ENCODE assay signal across 8 mouse cellular contexts in genomic region chrX:95166317-95166716, GRCm38 (mm10). TPM values are rescaled to one million over a fixed set of nuclear protein-coding genes. Genes with fewer than 3 reads are reported as not detected.
DNase-seq lines count a peak whose midpoint lies in the region; ATAC-seq and TF ChIP-seq lines count a peak whose summit lies in the region.

No protein-coding gene starts in this region.

- TF ChIP-seq POLR2A in olfactory bulb, adult 2 months (IDR thresholded peaks at IDR 0.05; ENCODE audit: insufficient read depth, low read depth, low read length): peak; percentile 54; the same call in 1 of the 2 replicates
- TF ChIP-seq POLR2A in thymus, adult 2 months (IDR thresholded peaks at IDR 0.05; ENCODE audit: control insufficient read depth, extremely low read depth, insufficient read depth, low read length, poor library complexity): peak; percentile 33; the same call in 1 of the 2 replicates

- H3K36me3 ChIP-seq in E14TG2a.4 (ENCODE audit: insufficient read depth, low read length): no peaks in the 10 kb centered on the region
- no peaks in the 10 kb centered on the region for H3K36me3 ChIP-seq in forebrain, embryonic 15.5 days
- H3K36me3 ChIP-seq in lung, embryonic 14.5 days (ENCODE audit: insufficient read depth): no peaks in the 10 kb centered on the region
- no peaks in the 10 kb centered on the region for H3K36me3 ChIP-seq in thymus, adult 2 months (ENCODE audit: control insufficient read depth, insufficient read depth, low read length)

- peak; percentile 100 for ATAC-seq in forebrain, embryonic 15.5 days (replicated peaks)
- ATAC-seq in lung, embryonic 14.5 days (ENCODE audit: insufficient read depth): peak; percentile 100

- no peaks in the 10 kb centered on the region for H3K9me3 ChIP-seq in E14TG2a.4 (ENCODE audit: low read length)
- H3K9me3 ChIP-seq in forebrain, embryonic 15.5 days: no peaks in the 10 kb centered on the region
- H3K9me3 ChIP-seq in lung, embryonic 14.5 days (ENCODE audit: low read depth, low read length): no peaks in the 10 kb centered on the region

- no peak for TF ChIP-seq CTCF in E14TG2a.4 (conservative IDR thresholded peaks at IDR 0.05; ENCODE audit: low read length)
- no peak for TF ChIP-seq CTCF in layer of hippocampus, adult 2 months (conservative IDR thresholded peaks at IDR 0.05)
- no peak for TF ChIP-seq CTCF in lung, embryonic 14.5 days (IDR thresholded peaks at IDR 0.05; ENCODE audit: low read depth)
- TF ChIP-seq CTCF in olfactory bulb, adult 2 months (IDR thresholded peaks at IDR 0.05; ENCODE audit: insufficient read depth, low read depth, low read length): no peak
- no peak for TF ChIP-seq CTCF in thymus, adult 2 months (IDR thresholded peaks at IDR 0.05; ENCODE audit: borderline replicate concordance, control insufficient read depth, extremely low read depth, insufficient read depth, low read length, poor library complexity)

- intact Hi-C loops in heart, postnatal 36 days (cut with DNase I): loop anchor here (5.0 to 10.0 kb wide), 2 partner anchors 139 to 278 kb away; partner anchors contain the start of genes Amer1 and Spin4

- H3K27me3 ChIP-seq in E14TG2a.4 (ENCODE audit: insufficient read depth, low read length): no peaks in the 10 kb centered on the region
- H3K27me3 ChIP-seq in forebrain, embryonic 15.5 days: no peaks in the 10 kb centered on the region
- H3K27me3 ChIP-seq in lung, embryonic 14.5 days (ENCODE audit: insufficient read depth, low read length): no peaks in the 10 kb centered on the region
- H3K27me3 ChIP-seq in thymus, adult 2 months (ENCODE audit: control insufficient read depth, insufficient read depth, low read length): no peaks in the 10 kb centered on the region

- H3K4me3 ChIP-seq in E14TG2a.4 (replicated peaks; ENCODE audit: low read length): peak overlapping the region; percentile 73
- peak overlapping the region; percentile 52 for H3K4me3 ChIP-seq in forebrain, embryonic 15.5 days
- peak overlapping the region; percentile 68 for H3K4me3 ChIP-seq in layer of hippocampus, adult 2 months
- H3K4me3 ChIP-seq in lung, embryonic 14.5 days (ENCODE audit: low read depth, low read length): peak overlapping the region; percentile 47
- peak overlapping the region; percentile 68 for H3K4me3 ChIP-seq in olfactory bulb, adult 2 months (ENCODE audit: insufficient read depth, low read depth, low read length)
- H3K4me3 ChIP-seq in thymus, adult 2 months (ENCODE audit: control insufficient read depth, insufficient read depth, low read length): peak overlapping the region; percentile 68

- 11% methylated on average over 16 of the region's 16 CpGs for WGBS in forebrain, embryonic 15.5 days
- 10% methylated on average over 16 of the region's 16 CpGs for WGBS in lung, embryonic 14.5 days
- WGBS in olfactory bulb, adult 2 months: 11% methylated on average over 16 of the region's 16 CpGs
- 1% methylated on average over 16 of the region's 16 CpGs for WGBS in thymus, adult 2 months

- peak overlapping the region; percentile 66 for H3K9ac ChIP-seq in forebrain, embryonic 15.5 days (replicated peaks)
- peak overlapping the region; percentile 60 for H3K9ac ChIP-seq in lung, embryonic 14.5 days

- H3K4me1 ChIP-seq in E14TG2a.4 (replicated peaks; ENCODE audit: low read depth, low read length): no peaks in the 10 kb centered on the region
- peaks cover 33% of the 10 kb centered on the region for H3K4me1 ChIP-seq in forebrain, embryonic 15.5 days
- H3K4me1 ChIP-seq in lung, embryonic 14.5 days (ENCODE audit: insufficient read depth): no peaks in the 10 kb centered on the region
- no peaks in the 10 kb centered on the region for H3K4me1 ChIP-seq in olfactory bulb, adult 2 months (ENCODE audit: control insufficient read depth, insufficient read depth, low read length)
- H3K4me1 ChIP-seq in thymus, adult 2 months (replicated peaks; ENCODE audit: control insufficient read depth, insufficient read depth, low read length): peaks cover 3% of the 10 kb centered on the region

- peak overlapping the region; percentile 87 for H3K27ac ChIP-seq in forebrain, embryonic 15.5 days (replicated peaks)
- H3K27ac ChIP-seq in layer of hippocampus, adult 2 months: peak overlapping the region; percentile 97
- H3K27ac ChIP-seq in lung, embryonic 14.5 days (ENCODE audit: low read depth): peak overlapping the region; percentile 69
- peak overlapping the region; percentile 52 for H3K27ac ChIP-seq in olfactory bulb, adult 2 months (ENCODE audit: insufficient read depth, low read depth, low read length)
- H3K27ac ChIP-seq in thymus, adult 2 months (ENCODE audit: control insufficient read depth, insufficient read depth, low read length): peak overlapping the region; percentile 66

- H3K4me2 ChIP-seq in forebrain, embryonic 15.5 days (replicated peaks): peak overlapping the region; percentile 53
- peak overlapping the region; percentile 58 for H3K4me2 ChIP-seq in lung, embryonic 14.5 days

- peak; percentile 54 for DNase-seq in c-Kit-positive CD71-positive TER-119-positive erythroid progenitor cells, embryonic 14.5 days (ENCODE audit: low spot score)
- DNase-seq in heart, postnatal 36 days: peak; percentile 68 to 75
- DNase-seq in layer of hippocampus, adult 2 months (ENCODE audit: low spot score in 2 of 2): peak; percentile 75 to 94
- DNase-seq in lung, embryonic 14.5 days: peak; percentile 92
- DNase-seq in thymus, adult 2 months: peak; percentile 74

RNA-seq across cellular contexts. Expression of gene Arhgef9, which starts 30.3 kb away (rescaled TPM):
- polyA plus RNA-seq in forebrain, embryonic 15.5 days (2015; fragmentation: Nextera tagmentation; extraction: Ambion mirVana): 41.7 and 46.0 TPM in 2 replicates
- 10 to 100 TPM; 15.0 to 16.2 TPM for total RNA-seq in heart, postnatal 36 days (2021)
- 100 to 1,000 TPM; 279 to 295 TPM for total RNA-seq in layer of hippocampus, adult 2 months (2021)
- 11.3 and 12.3 TPM in 2 replicates for polyA plus RNA-seq in lung, embryonic 14.5 days (2014; fragmentation: Nextera tagmentation; extraction: Ambion mirVana)
- 190 TPM in 1 of 2 replicates, not detected in the other for polyA plus RNA-seq in olfactory bulb, adult 2 months (2012; ENCODE audit: insufficient read depth, insufficient read length, low replicate concordance, missing spikeins)
- 0.93 and 1.2 TPM in 2 replicates for polyA plus RNA-seq in thymus, adult 2 months (2012; rRNA removed)

Comparison
In these comparisons a context has a peak if more than half of its experiments do, and no peak if none do; other contexts are left out.
1. Peak in every context shown above with its lines: DNase-seq, ATAC-seq, H3K4me3 ChIP-seq and H3K27ac ChIP-seq.